ENCODE assay signal across 26 mouse cellular contexts in the genomic region with DNA sequence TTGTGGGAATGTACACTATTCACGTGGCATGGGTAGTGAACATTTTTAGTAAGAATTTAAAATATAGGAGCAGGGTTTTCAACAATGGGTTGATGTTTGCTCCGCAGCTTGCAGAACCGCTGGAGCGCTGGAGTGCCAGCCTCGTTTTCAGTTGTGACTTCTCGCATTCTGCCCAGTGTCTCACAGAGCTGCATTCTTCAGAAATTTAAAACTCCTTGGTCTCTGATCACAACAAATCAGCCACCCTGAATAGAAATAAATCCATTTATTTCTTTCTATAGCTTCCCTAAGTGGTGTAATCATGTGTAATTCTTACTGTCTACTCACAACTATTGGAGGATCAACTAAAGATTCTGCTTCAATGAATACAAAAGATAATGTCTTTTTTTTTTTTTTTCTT.
"Had no signal": no experiment of that assay in that cellular context is flagged by ENCODE, and none has a peak within 500 bp of the region (broad histone marks: within the 10 kb centered on the region; RNA-seq: fewer than 3 reads in every experiment).

No protein-coding gene starts in this region.

- H3K9ac ChIP-seq: heart, embryonic 13.5 days; heart, embryonic 15.5 days; hindbrain, embryonic 13.5 days; kidney, embryonic 15.5 days; limb, embryonic 13.5 days; limb, embryonic 15.5 days; liver, embryonic 12.5 days; liver, embryonic 14.5 days had no signal

- H3K9me3 ChIP-seq: heart, embryonic 13.5 days; heart, embryonic 15.5 days; hindbrain, embryonic 13.5 days; kidney, embryonic 15.5 days; limb, embryonic 13.5 days; limb, embryonic 15.5 days; liver, embryonic 12.5 days had no signal

- DNase-seq: gastrocnemius, postnatal 14 days; gastrocnemius, postnatal 36 days; heart, adult 11 months; heart, adult 2 months; heart, postnatal 14 days; heart, postnatal 36 days; kidney, adult 11 months; kidney, adult 2 months; kidney, adult 9 months; kidney, postnatal 14 days; kidney, postnatal 36 days; layer of hippocampus, adult 9-11 months; layer of hippocampus, postnatal 36 days; left cerebral cortex, postnatal 4 days had no signal

- H3K27ac ChIP-seq: heart, adult 2 months; heart, embryonic 13.5 days; heart, embryonic 15.5 days; hindbrain, postnatal 0 days; kidney, embryonic 15.5 days; kidney, postnatal 0 days; limb, embryonic 13.5 days; limb, embryonic 15.5 days; liver, embryonic 12.5 days; liver, embryonic 14.5 days had no signal

- ATAC-seq: hindbrain, postnatal 0 days; intestine, embryonic 16.5 days; liver, embryonic 12.5 days had no signal

- H3K4me2 ChIP-seq: heart, embryonic 11.5 days; heart, embryonic 13.5 days; heart, embryonic 15.5 days; hindbrain, embryonic 13.5 days; kidney, embryonic 15.5 days; limb, embryonic 13.5 days; limb, embryonic 15.5 days; liver, embryonic 12.5 days had no signal

- H3K36me3 ChIP-seq: heart, embryonic 13.5 days; heart, embryonic 15.5 days; hindbrain, embryonic 13.5 days; kidney, embryonic 15.5 days; limb, embryonic 13.5 days; limb, embryonic 15.5 days; liver, embryonic 12.5 days had no signal

- H3K4me3 ChIP-seq: heart, adult 2 months; heart, embryonic 13.5 days; heart, embryonic 15.5 days; hindbrain, embryonic 13.5 days; kidney, embryonic 15.5 days; limb, embryonic 13.5 days; limb, embryonic 15.5 days; liver, embryonic 12.5 days had no signal

- H3K4me1 ChIP-seq: heart, embryonic 15.5 days; hindbrain, embryonic 13.5 days; kidney, embryonic 15.5 days; limb, embryonic 13.5 days; limb, embryonic 15.5 days; liver, embryonic 12.5 days had no signal

- H3K27me3 ChIP-seq: heart, embryonic 13.5 days; heart, embryonic 15.5 days; hindbrain, embryonic 13.5 days; kidney, embryonic 15.5 days; limb, embryonic 13.5 days; limb, embryonic 15.5 days; liver, embryonic 12.5 days had no signal
